Mouse (Mus musculus) olfactory bulb, adult 2 months (tissue): ENCODE measurements around the gene Htra2.

Source experiments
- CTCF ChIP-seq: fragments of 200-500 bp; IDR thresholded peaks from 2 replicates; pipeline ENCODE4 v1.5.1; 2012; ENCODE audit warnings: low read depth, mild to moderate bottlenecking, low read length, moderate library complexity; ENCODE audit not compliant: insufficient read depth
- POLR2A ChIP-seq: fragments of 200-500 bp; IDR thresholded peaks from 2 replicates; pipeline ENCODE4 v1.6.1; 2012; ENCODE audit warnings: mild to moderate bottlenecking, low read depth, low read length, moderate library complexity; ENCODE audit not compliant: insufficient read depth

DNA sequence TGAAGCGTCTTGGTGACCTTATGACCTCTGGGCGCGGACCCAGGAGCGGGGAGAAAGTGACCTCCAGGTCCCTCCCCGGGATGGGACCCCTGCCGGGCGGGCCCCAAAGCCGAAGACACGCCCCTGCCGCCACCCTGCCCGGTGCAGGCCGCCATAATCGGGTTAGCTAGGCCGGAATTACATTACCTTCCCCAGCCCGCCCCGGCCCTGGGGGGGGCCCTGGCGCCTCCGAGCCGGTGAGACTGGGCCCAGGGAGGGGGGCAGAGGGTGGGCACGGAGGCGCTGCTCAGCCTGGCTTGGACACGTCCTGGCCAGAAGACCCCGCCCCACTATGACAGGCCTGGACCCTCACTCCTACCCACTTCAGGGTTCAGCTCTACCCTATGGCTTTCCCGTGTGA lies 16.1 kb upstream of the Htra2 start:
- TF ChIP-seq CTCF (no peak), POLR2A (no peak)
